Mouse (Mus musculus): ENCODE measurements at regions not wholly inside any gene's neighbourhood (a gene's known extent, or its start where the extent isn't known, plus 50 kb on each side); places are given as distances from the start of the nearest gene placed in this dataset.

- WGBS: 87% methylated on average over 6 of the region's 6 CpGs
- Histone ChIP-seq H3K4me3 (replicated peaks; ENCODE audit: low read depth, low read length) (no peak overlapping the region), H3K4me1 (replicated peaks; ENCODE audit: insufficient read depth, low read length) (no peaks in the 10 kb centered on the region), H3K9me3 (replicated peaks; ENCODE audit: low read length) (no peaks in the 10 kb centered on the region), H3K36me3 (ENCODE audit: insufficient read depth, low read length) (no peaks in the 10 kb centered on the region), H3K9ac (ENCODE audit: low read depth, low read length) (no peak overlapping the region), H3K27ac (no peak overlapping the region), H3K4me2 (ENCODE audit: low read length) (no peak overlapping the region), H3K27me3 (ENCODE audit: insufficient read depth, low read length) (no peaks in the 10 kb centered on the region)
- ATAC-seq (replicated peaks; ENCODE audit: low FRiP score, low read depth) (no peak), DNase-seq (ENCODE audit: low spot score) (no peak)
- TF ChIP-seq CTCF (IDR thresholded peaks at IDR 0.05; ENCODE audit: low read depth): no peak
These were observed 183.3 kb upstream of the 4930412O13Rik start for GRCm38 (mm10) chr2:9697591-9698345.

- Histone ChIP-seq H3K9ac (ENCODE audit: low read depth, low read length) (no peak overlapping the region), H3K4me2 (ENCODE audit: low read length) (no peak overlapping the region), H3K4me3 (replicated peaks; ENCODE audit: low read depth, low read length) (no peak overlapping the region), H3K27ac (no peak overlapping the region), H3K9me3 (replicated peaks; ENCODE audit: low read length) (no peaks in the 10 kb centered on the region), H3K27me3 (ENCODE audit: insufficient read depth, low read length) (no peaks in the 10 kb centered on the region), H3K4me1 (replicated peaks; ENCODE audit: insufficient read depth, low read length) (no peaks in the 10 kb centered on the region), H3K36me3 (ENCODE audit: insufficient read depth, low read length) (no peaks in the 10 kb centered on the region)
- WGBS: 82% methylated on average over 3 of the region's 3 CpGs
- no peak for ATAC-seq (replicated peaks; ENCODE audit: low FRiP score, low read depth)
- no peak for TF ChIP-seq CTCF (IDR thresholded peaks at IDR 0.05; ENCODE audit: low read depth)
- no peak for DNase-seq (ENCODE audit: low spot score)
These were observed 176.8 kb upstream of the 4930412O13Rik start for GRCm38 (mm10) chr2:9704266-9704665.

GRCm38 (mm10) chr2:9709466-9709865 is 171.6 kb upstream of the 4930412O13Rik start:
- TF ChIP-seq CTCF (IDR thresholded peaks at IDR 0.05; ENCODE audit: low read depth): no peak
- Histone ChIP-seq H3K27me3 (ENCODE audit: insufficient read depth, low read length) (no peaks in the 10 kb centered on the region), H3K4me1 (replicated peaks; ENCODE audit: insufficient read depth, low read length) (no peaks in the 10 kb centered on the region), H3K4me3 (replicated peaks; ENCODE audit: low read depth, low read length) (no peak overlapping the region), H3K27ac (no peak overlapping the region), H3K4me2 (ENCODE audit: low read length) (no peak overlapping the region), H3K9me3 (replicated peaks; ENCODE audit: low read length) (no peaks in the 10 kb centered on the region), H3K9ac (ENCODE audit: low read depth, low read length) (no peak overlapping the region), H3K36me3 (ENCODE audit: insufficient read depth, low read length) (no peaks in the 10 kb centered on the region)
- DNase-seq (ENCODE audit: low spot score) (no peak), ATAC-seq (replicated peaks; ENCODE audit: low FRiP score, low read depth) (no peak)
- WGBS: 82% methylated on average over 7 of the region's 7 CpGs

GRCm38 (mm10) chr2:9717904-9718303 is 163.1 kb upstream of the 4930412O13Rik start:
- 41% methylated on average over 1 of the region's 1 CpGs for WGBS
- no peak for DNase-seq (ENCODE audit: low spot score)

GRCm38 (mm10) chr2:9733243-9733642 is 147.8 kb upstream of the 4930412O13Rik start:
- Histone ChIP-seq H3K4me1 (replicated peaks; ENCODE audit: insufficient read depth, low read length) (no peaks in the 10 kb centered on the region), H3K9ac (ENCODE audit: low read depth, low read length) (no peak overlapping the region), H3K27ac (no peak overlapping the region), H3K4me2 (ENCODE audit: low read length) (no peak overlapping the region), H3K4me3 (replicated peaks; ENCODE audit: low read depth, low read length) (no peak overlapping the region), H3K27me3 (ENCODE audit: insufficient read depth, low read length) (no peaks in the 10 kb centered on the region), H3K9me3 (replicated peaks; ENCODE audit: low read length) (no peaks in the 10 kb centered on the region), H3K36me3 (ENCODE audit: insufficient read depth, low read length) (no peaks in the 10 kb centered on the region)
- ATAC-seq (replicated peaks; ENCODE audit: low FRiP score, low read depth): no peak
- WGBS: 83% methylated on average over 7 of the region's 7 CpGs
- TF ChIP-seq CTCF (IDR thresholded peaks at IDR 0.05; ENCODE audit: low read depth): no peak
- DNase-seq (ENCODE audit: low spot score): no peak

More at GRCm38 (mm10) chr2:9717904-9718303, 163.1 kb upstream of the 4930412O13Rik start:
- H3K9me3 ChIP-seq (replicated peaks; ENCODE audit: low read length): no peaks in the 10 kb centered on the region
- no peak for ATAC-seq (replicated peaks; ENCODE audit: low FRiP score, low read depth)
- no peak overlapping the region for H3K9ac ChIP-seq (ENCODE audit: low read depth, low read length)
- H3K27me3 ChIP-seq (ENCODE audit: insufficient read depth, low read length): no peaks in the 10 kb centered on the region
- no peaks in the 10 kb centered on the region for H3K4me1 ChIP-seq (replicated peaks; ENCODE audit: insufficient read depth, low read length)
- H3K36me3 ChIP-seq (ENCODE audit: insufficient read depth, low read length): no peaks in the 10 kb centered on the region
- no peak overlapping the region for H3K27ac ChIP-seq
- no peak for TF ChIP-seq CTCF (IDR thresholded peaks at IDR 0.05; ENCODE audit: low read depth)
- H3K4me3 ChIP-seq (replicated peaks; ENCODE audit: low read depth, low read length): no peak overlapping the region
- no peak overlapping the region for H3K4me2 ChIP-seq (ENCODE audit: low read length)

GRCm38 (mm10) chr2:9744181-9744580 is 136.9 kb upstream of the 4930412O13Rik start:
- Histone ChIP-seq H3K9ac (ENCODE audit: low read depth, low read length) (no peak overlapping the region), H3K27me3 (ENCODE audit: insufficient read depth, low read length) (no peaks in the 10 kb centered on the region), H3K36me3 (ENCODE audit: insufficient read depth, low read length) (no peaks in the 10 kb centered on the region), H3K27ac (no peak overlapping the region), H3K4me3 (replicated peaks; ENCODE audit: low read depth, low read length) (no peak overlapping the region), H3K9me3 (replicated peaks; ENCODE audit: low read length) (no peaks in the 10 kb centered on the region), H3K4me1 (replicated peaks; ENCODE audit: insufficient read depth, low read length) (no peaks in the 10 kb centered on the region), H3K4me2 (ENCODE audit: low read length) (no peak overlapping the region)
- TF ChIP-seq CTCF (IDR thresholded peaks at IDR 0.05; ENCODE audit: low read depth): no peak
- DNase-seq (ENCODE audit: low spot score): no peak
- ATAC-seq (replicated peaks; ENCODE audit: low FRiP score, low read depth): no peak
- 81% methylated on average over 3 of the region's 3 CpGs for WGBS

All from kidney, postnatal 0 days (tissue).